Mouse (Mus musculus) embryonic facial prominence, embryonic 10.5 days (tissue): ENCODE data around the gene Prkg1. TPM values are rescaled to one million over a fixed set of nuclear protein-coding genes. Genes with fewer than 3 reads are reported as not detected.

Source experiments
- DNase-seq: peaks from one replicate; pipeline ENCODE4 v3.0.0-alpha.2; 2017; ENCODE audit warnings: low spot score
- H3K27ac ChIP-seq: fragments of 300-500 bp; sonication (generic); replicated peaks from 2 replicates; pipeline ENCODE4 v1.5.1; 2016; ENCODE audit warnings: mild to moderate bottlenecking
- H3K27me3 ChIP-seq: fragments of 300-500 bp; sonication (generic); replicated peaks from 2 replicates; pipeline ENCODE4 v1.6.1; 2016; ENCODE audit warnings: low read depth, mild to moderate bottlenecking; ENCODE audit not compliant: poor library complexity, severe bottlenecking
- H3K36me3 ChIP-seq: fragments of 300-500 bp; sonication (generic); replicated peaks from 2 replicates; pipeline ENCODE4 v1.6.1; 2016; ENCODE audit warnings: mild to moderate bottlenecking, moderate library complexity
- H3K4me1 ChIP-seq: fragments of 300-500 bp; sonication (generic); 2 replicates; pipeline ENCODE4 v1.6.1; 2016
- H3K4me3 ChIP-seq: fragments of 300-500 bp; sonication (generic); 2 replicates; pipeline ENCODE4 v1.5.1; 2016; ENCODE audit warnings: mild to moderate bottlenecking, moderate library complexity
- H3K9me3 ChIP-seq: fragments of 300-500 bp; sonication (generic); 2 replicates; pipeline ENCODE4 v1.6.1; 2016; ENCODE audit warnings: mild to moderate bottlenecking
- WGBS: fragments of 180-500 bp; shearing (Covaris S2); methylation state at CpG from one replicate; pipeline ENCODE4 v1.1.7; 2016; 5-methylcytosine and 5-hydroxymethylcytosine counted together
- polyA plus RNA-seq: library from polyadenylated mRNA; unstranded; fragments of >200 nt; fragmentation: Nextera tagmentation; extraction: Ambion mirVana; gene quantifications from 2 replicates; pipeline ENCODE4 v1.2.1, GENCODE M21; 2016

Gene Prkg1
- polyA plus RNA-seq, 1 experiment from 2014 or later = 6.2 TPM

- Histone ChIP-seq H3K9me3 (no peaks in the 10 kb centered on the region), H3K4me3 (no peak overlapping the region), H3K27ac (no peak overlapping the region), H3K4me1 (no peaks in the 10 kb centered on the region), H3K27me3 (no peaks in the 10 kb centered on the region), H3K36me3 (no peaks in the 10 kb centered on the region)
- DNase-seq = no peak
- WGBS = 91% methylated on average over 7 of the region's 7 CpGs
Measured at GRCm38 (mm10) chr19:31141905-31142304, 622.9 kb downstream of the Prkg1 start.

GRCm38 (mm10) chr19:31136316-31136715 lies 628.5 kb downstream of the Prkg1 start:
- Histone ChIP-seq H3K27ac (no peak overlapping the region), H3K4me3 (no peak overlapping the region), H3K27me3 (no peaks in the 10 kb centered on the region), H3K9me3 (no peaks in the 10 kb centered on the region), H3K36me3 (no peaks in the 10 kb centered on the region), H3K4me1 (peaks cover 3% of the 10 kb centered on the region; the same call in 1 of the 2 replicates)
- WGBS = 10% methylated on average over 2 of the region's 2 CpGs
- DNase-seq = no peak

GRCm38 (mm10) chr19:31132614-31133013 lies 632.2 kb downstream of the Prkg1 start:
- Histone ChIP-seq H3K27ac (no peak overlapping the region), H3K36me3 (no peaks in the 10 kb centered on the region), H3K27me3 (no peaks in the 10 kb centered on the region), H3K4me3 (no peak overlapping the region), H3K9me3 (no peaks in the 10 kb centered on the region), H3K4me1 (peaks cover 3% of the 10 kb centered on the region; the same call in 1 of the 2 replicates)
- no peak for DNase-seq
- WGBS = 84% methylated on average over 8 of the region's 8 CpGs

- Histone ChIP-seq H3K9me3 (no peaks in the 10 kb centered on the region), H3K27me3 (no peaks in the 10 kb centered on the region), H3K36me3 (no peaks in the 10 kb centered on the region), H3K27ac (no peak overlapping the region), H3K4me1 (no peaks in the 10 kb centered on the region), H3K4me3 (no peak overlapping the region)
- 82% methylated on average over 3 of the region's 3 CpGs for WGBS
- no peak for DNase-seq
Measured at GRCm38 (mm10) chr19:31124628-31125027, 640.2 kb downstream of the Prkg1 start.

GRCm38 (mm10) chr19:31114690-31115089 lies 650.1 kb downstream of the Prkg1 start:
- no peaks in the 10 kb centered on the region for H3K27me3 ChIP-seq
- no peak overlapping the region for H3K27ac ChIP-seq
- no peak for DNase-seq
- no peaks in the 10 kb centered on the region for H3K36me3 ChIP-seq
- WGBS = 70% methylated on average over 4 of the region's 4 CpGs
- no peaks in the 10 kb centered on the region for H3K4me1 ChIP-seq
- no peak overlapping the region for H3K4me3 ChIP-seq
- H3K9me3 ChIP-seq = no peaks in the 10 kb centered on the region

- DNase-seq = peak; percentile 60
- H3K36me3 ChIP-seq = no peaks in the 10 kb centered on the region
- H3K9me3 ChIP-seq = no peaks in the 10 kb centered on the region
- H3K27ac ChIP-seq = peak overlapping the region; percentile 48; the same call in 1 of the 2 replicates
- H3K4me1 ChIP-seq = peaks cover 23% of the 10 kb centered on the region
- 23% methylated on average over 9 of the region's 9 CpGs for WGBS
- no peaks in the 10 kb centered on the region for H3K27me3 ChIP-seq
- no peak overlapping the region for H3K4me3 ChIP-seq
Measured at GRCm38 (mm10) chr19:31106835-31107554, 657.8 kb downstream of the Prkg1 start.

GRCm38 (mm10) chr19:31106036-31106435 lies 658.8 kb downstream of the Prkg1 start:
- Histone ChIP-seq H3K36me3 (no peaks in the 10 kb centered on the region), H3K27ac (peak overlapping the region; percentile 59), H3K27me3 (no peaks in the 10 kb centered on the region), H3K4me1 (peaks cover 23% of the 10 kb centered on the region), H3K9me3 (no peaks in the 10 kb centered on the region), H3K4me3 (no peak overlapping the region)
- WGBS = 42% methylated on average over 3 of the region's 3 CpGs
- DNase-seq = no peak

- no peaks in the 10 kb centered on the region for H3K9me3 ChIP-seq
- H3K27ac ChIP-seq = no peak overlapping the region
- DNase-seq = no peak
- H3K4me3 ChIP-seq = no peak overlapping the region
- no peaks in the 10 kb centered on the region for H3K27me3 ChIP-seq
- 80% methylated on average over 6 of the region's 6 CpGs for WGBS
- no peaks in the 10 kb centered on the region for H3K36me3 ChIP-seq
- peaks cover 23% of the 10 kb centered on the region for H3K4me1 ChIP-seq
Measured at GRCm38 (mm10) chr19:31104764-31105163, 660.1 kb downstream of the Prkg1 start.

- Histone ChIP-seq H3K36me3 (no peaks in the 10 kb centered on the region), H3K27me3 (no peaks in the 10 kb centered on the region), H3K4me3 (no peak overlapping the region), H3K9me3 (no peaks in the 10 kb centered on the region), H3K4me1 (no peaks in the 10 kb centered on the region), H3K27ac (no peak overlapping the region)
- WGBS = 91% methylated on average over 3 of the region's 3 CpGs
- no peak for DNase-seq
Measured at GRCm38 (mm10) chr19:31099369-31099768, 665.5 kb downstream of the Prkg1 start.

- Histone ChIP-seq H3K9me3 (no peaks in the 10 kb centered on the region), H3K4me1 (no peaks in the 10 kb centered on the region), H3K4me3 (no peak overlapping the region), H3K27ac (no peak overlapping the region), H3K27me3 (no peaks in the 10 kb centered on the region), H3K36me3 (no peaks in the 10 kb centered on the region)
- no peak for DNase-seq
- 60% methylated on average over 3 of the region's 3 CpGs for WGBS
Measured at GRCm38 (mm10) chr19:31097857-31098256, 667.0 kb downstream of the Prkg1 start.

- peaks cover 20% of the 10 kb centered on the region for H3K9me3 ChIP-seq
- H3K4me1 ChIP-seq = peaks cover 17% of the 10 kb centered on the region
- H3K27me3 ChIP-seq = no peaks in the 10 kb centered on the region
- H3K27ac ChIP-seq = peak overlapping the region; percentile 88
- no peak for DNase-seq
- H3K36me3 ChIP-seq = peaks cover 49% of the 10 kb centered on the region
- H3K4me3 ChIP-seq = peak overlapping the region; percentile 78
- 94% methylated on average over 8 of the region's 8 CpGs for WGBS
Measured at GRCm38 (mm10) chr19:31083761-31084160, 681.1 kb downstream of the Prkg1 start.

- H3K9me3 ChIP-seq = peaks cover 20% of the 10 kb centered on the region
- H3K36me3 ChIP-seq = peaks cover 42% of the 10 kb centered on the region
- 3% methylated on average over 56 of the region's 56 CpGs for WGBS
- H3K4me1 ChIP-seq = peaks cover 17% of the 10 kb centered on the region
- no peaks in the 10 kb centered on the region for H3K27me3 ChIP-seq
- H3K4me3 ChIP-seq = peak within 1 kb of the TSS; percentile 78
- DNase-seq = peak; percentile 98
- H3K27ac ChIP-seq = peak within 1 kb of the TSS; percentile 88
Measured at GRCm38 (mm10) chr19:31082662-31083429, 682.0 kb downstream of the Prkg1 start, which contains the start of gene Cstf2t. TSS of gene Cstf2t (plus strand) at chr19:31082837.

- Histone ChIP-seq H3K4me3 (peak overlapping the region; percentile 78), H3K4me1 (peaks cover 17% of the 10 kb centered on the region), H3K27ac (peak overlapping the region; percentile 88), H3K27me3 (no peaks in the 10 kb centered on the region), H3K36me3 (peaks cover 39% of the 10 kb centered on the region), H3K9me3 (peaks cover 20% of the 10 kb centered on the region)
- WGBS = 20% methylated on average over 7 of the region's 7 CpGs
- no peak for DNase-seq
Measured at GRCm38 (mm10) chr19:31082226-31082625, 682.6 kb downstream of the Prkg1 start.
